Mouse (Mus musculus): ENCODE results near the gene Trpv2.

Trpv2 gene

DNA sequence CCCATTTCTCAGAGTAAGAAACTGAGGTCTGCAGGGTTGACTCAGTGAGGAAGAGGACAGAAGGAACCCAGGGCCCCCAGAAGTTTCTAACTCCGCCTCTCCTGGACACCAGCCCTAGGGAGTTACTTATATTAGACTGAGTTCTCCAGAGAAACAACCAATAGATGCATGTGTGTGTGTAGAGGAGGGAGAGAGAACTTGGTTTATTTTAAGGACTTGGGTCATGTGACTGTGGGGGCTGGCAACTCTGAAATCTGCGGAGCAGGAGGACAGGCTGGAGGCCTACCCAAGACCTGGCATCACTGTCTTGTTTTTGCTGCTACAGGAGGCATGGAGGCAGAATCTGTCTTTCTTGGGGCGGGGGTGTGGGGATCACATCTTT lies 62.5 kb downstream of the Trpv2 start:
- H3K4me3 ChIP-seq (replicated peaks; ENCODE audit: low read length) = no peak overlapping the region
- H3K36me3 ChIP-seq (ENCODE audit: insufficient read depth, low read length) = peaks cover 10% of the 10 kb centered on the region; the same call in 1 of the 2 replicates
- H3K9me3 ChIP-seq (ENCODE audit: low read length) = no peaks in the 10 kb centered on the region
- no peaks in the 10 kb centered on the region for H3K27me3 ChIP-seq (ENCODE audit: insufficient read depth, low read length)
- TF ChIP-seq POU5F1 (IDR thresholded peaks at IDR 0.05; ENCODE audit: borderline replicate concordance, low read length) (no peak), NANOG (IDR thresholded peaks at IDR 0.05; ENCODE audit: borderline replicate concordance, low read length) (no peak), CTCF (conservative IDR thresholded peaks at IDR 0.05; ENCODE audit: low read length) (no peak)
- H3K4me1 ChIP-seq (replicated peaks; ENCODE audit: low read depth, low read length) = peaks cover 49% of the 10 kb centered on the region

DNA sequence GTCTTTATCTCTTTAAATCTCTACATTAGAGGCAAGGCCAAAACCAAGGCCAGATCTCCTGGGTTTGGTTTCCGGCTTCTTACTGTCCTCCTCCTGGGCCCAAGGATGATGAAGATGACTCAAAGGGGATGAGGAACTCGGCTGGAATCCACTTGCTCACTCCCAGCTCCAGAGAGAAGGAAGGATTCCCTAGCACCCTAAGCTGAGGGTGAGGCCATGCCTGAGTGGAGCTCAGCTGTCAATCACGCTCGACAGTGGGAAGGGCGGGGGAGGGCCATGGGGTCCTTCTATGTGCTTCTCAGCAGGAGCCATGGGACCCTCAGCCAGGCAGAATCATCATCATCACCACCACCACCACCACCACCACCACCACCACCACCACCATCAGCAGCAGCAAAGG lies 63.1 kb downstream of the Trpv2 start:
- no peak for TF ChIP-seq CTCF (conservative IDR thresholded peaks at IDR 0.05; ENCODE audit: low read length)
- no peaks in the 10 kb centered on the region for H3K27me3 ChIP-seq (ENCODE audit: insufficient read depth, low read length)
- H3K9me3 ChIP-seq (ENCODE audit: low read length) = no peaks in the 10 kb centered on the region
- H3K36me3 ChIP-seq (ENCODE audit: insufficient read depth, low read length) = peaks cover 10% of the 10 kb centered on the region; the same call in 1 of the 2 replicates
- H3K4me3 ChIP-seq (replicated peaks; ENCODE audit: low read length) = no peak overlapping the region
- H3K4me1 ChIP-seq (replicated peaks; ENCODE audit: low read depth, low read length) = peaks cover 53% of the 10 kb centered on the region

DNA sequence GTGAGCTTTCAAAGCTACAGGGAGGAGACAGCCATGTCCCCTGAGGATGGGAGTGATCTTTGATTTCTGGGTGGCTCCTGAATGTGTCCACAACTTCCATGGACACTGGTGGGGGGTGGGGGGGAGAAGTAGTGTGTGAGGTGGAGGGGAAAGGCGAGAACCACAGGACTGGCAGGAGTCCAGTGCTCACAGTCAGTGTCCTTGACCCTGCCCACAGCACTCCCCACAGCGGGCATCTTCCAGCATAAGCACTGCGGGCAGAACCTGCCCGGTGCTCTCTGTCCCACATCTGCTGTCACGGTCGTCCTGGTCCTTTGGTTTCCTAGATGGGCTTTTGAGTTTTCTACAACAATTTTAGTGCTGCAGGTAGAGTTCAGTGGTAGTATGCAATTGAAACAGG lies 63.5 kb downstream of the Trpv2 start:
- Histone ChIP-seq H3K36me3 (ENCODE audit: insufficient read depth, low read length) (peaks cover 10% of the 10 kb centered on the region; the same call in 1 of the 2 replicates), H3K27me3 (ENCODE audit: insufficient read depth, low read length) (no peaks in the 10 kb centered on the region), H3K4me1 (replicated peaks; ENCODE audit: low read depth, low read length) (peaks cover 56% of the 10 kb centered on the region), H3K4me3 (replicated peaks; ENCODE audit: low read length) (no peak overlapping the region), H3K9me3 (ENCODE audit: low read length) (no peaks in the 10 kb centered on the region)
- TF ChIP-seq POU5F1 (IDR thresholded peaks at IDR 0.05; ENCODE audit: borderline replicate concordance, low read length) (no peak), CTCF (conservative IDR thresholded peaks at IDR 0.05; ENCODE audit: low read length) (no peak), NANOG (IDR thresholded peaks at IDR 0.05; ENCODE audit: borderline replicate concordance, low read length) (no peak)

DNA sequence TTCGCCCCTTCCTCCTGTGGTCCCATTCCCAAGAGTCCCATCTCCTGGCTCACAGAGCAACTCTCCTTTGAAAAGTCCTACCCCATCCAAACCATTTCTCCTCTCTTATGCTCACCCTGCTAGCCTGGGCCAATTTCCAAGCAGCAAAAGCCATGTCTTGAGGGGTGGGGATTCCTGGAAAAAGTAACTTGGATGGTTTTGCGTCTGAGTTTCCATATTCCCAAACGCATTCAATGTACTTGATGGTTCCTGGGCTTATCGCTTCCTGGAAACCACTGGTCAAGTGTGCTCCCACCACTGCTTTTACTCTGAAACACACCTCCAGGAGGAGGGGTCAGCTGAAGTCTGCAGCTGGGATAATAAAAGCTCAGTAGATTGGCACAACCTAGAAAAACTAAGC lies 64.1 kb downstream of the Trpv2 start:
- Histone ChIP-seq H3K4me1 (replicated peaks; ENCODE audit: low read depth, low read length) (peaks cover 62% of the 10 kb centered on the region), H3K27me3 (ENCODE audit: insufficient read depth, low read length) (no peaks in the 10 kb centered on the region), H3K4me3 (replicated peaks; ENCODE audit: low read length) (no peak overlapping the region), H3K9me3 (ENCODE audit: low read length) (no peaks in the 10 kb centered on the region), H3K36me3 (ENCODE audit: insufficient read depth, low read length) (peaks cover 10% of the 10 kb centered on the region; the same call in 1 of the 2 replicates)
- TF ChIP-seq POU5F1 (IDR thresholded peaks at IDR 0.05; ENCODE audit: borderline replicate concordance, low read length) (no peak), CTCF (conservative IDR thresholded peaks at IDR 0.05; ENCODE audit: low read length) (no peak), NANOG (IDR thresholded peaks at IDR 0.05; ENCODE audit: borderline replicate concordance, low read length) (no peak)

DNA sequence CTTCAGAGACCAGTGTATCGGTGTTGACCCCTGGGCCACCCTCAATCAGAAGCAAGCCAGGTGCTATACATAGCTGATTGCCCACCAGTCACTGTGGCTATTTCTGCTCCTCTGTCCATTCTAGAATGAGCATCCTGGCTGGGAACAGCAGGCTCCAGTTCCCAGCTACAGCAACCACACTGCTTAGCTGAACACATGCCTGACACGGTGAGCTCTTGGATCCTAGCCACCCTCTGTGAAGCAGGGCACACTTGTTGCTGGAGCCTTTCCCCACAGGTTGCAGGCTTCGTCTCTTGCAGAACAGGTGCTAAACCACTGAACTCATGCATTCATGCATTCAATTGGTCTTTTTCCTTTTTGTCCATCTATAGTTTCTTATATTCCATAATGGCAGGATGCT lies 66.1 kb downstream of the Trpv2 start:
- no peak overlapping the region for H3K4me3 ChIP-seq (replicated peaks; ENCODE audit: low read length)

DNA sequence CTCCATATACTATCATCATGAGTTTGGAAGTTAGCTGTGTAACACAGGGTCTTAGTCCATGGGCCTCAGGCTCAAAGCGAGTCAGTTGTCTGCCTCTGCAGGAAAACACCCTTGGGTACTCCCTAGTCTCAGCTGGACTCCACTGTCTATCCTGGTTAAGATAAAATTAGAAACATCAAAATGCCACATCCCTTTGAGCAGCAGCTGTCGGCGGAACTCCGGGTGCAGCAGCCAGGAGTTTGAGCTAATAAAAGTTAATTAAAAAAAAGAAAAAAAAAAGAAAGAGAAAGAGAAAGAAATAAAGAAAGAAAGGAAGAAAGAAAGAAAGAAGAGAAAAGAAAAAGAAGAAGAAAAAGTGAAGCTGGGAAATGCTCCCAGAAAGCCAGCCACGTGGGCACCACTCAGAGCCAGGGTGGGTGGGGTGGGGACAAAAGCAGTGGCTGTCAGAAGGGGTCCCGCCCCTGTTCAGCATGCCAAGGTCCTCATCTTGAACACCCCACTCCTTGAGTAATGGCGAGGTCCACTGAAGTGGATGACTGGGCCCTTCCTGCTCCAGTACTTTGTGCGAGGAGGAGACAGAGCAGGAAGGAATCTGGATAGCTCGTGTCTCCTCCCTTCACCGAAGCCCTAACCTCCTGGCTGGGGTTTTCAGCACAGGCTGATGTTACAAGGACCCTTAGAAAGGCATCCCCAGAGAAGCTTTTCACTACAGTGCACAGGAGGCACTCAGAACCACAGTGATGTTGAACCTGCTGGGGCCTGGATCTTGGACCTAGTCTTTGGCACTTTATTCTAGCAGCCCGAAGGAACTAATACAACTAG lies 67.9 kb downstream of the Trpv2 start:
- Histone ChIP-seq H3K27me3 (ENCODE audit: insufficient read depth, low read length) (no peaks in the 10 kb centered on the region), H3K4me3 (replicated peaks; ENCODE audit: low read length) (no peak overlapping the region), H3K9me3 (ENCODE audit: low read length) (no peaks in the 10 kb centered on the region), H3K4me1 (replicated peaks; ENCODE audit: low read depth, low read length) (peaks cover 87% of the 10 kb centered on the region), H3K36me3 (ENCODE audit: insufficient read depth, low read length) (peaks cover 15% of the 10 kb centered on the region; the same call in 1 of the 2 replicates)
- no peak for TF ChIP-seq POU5F1 (IDR thresholded peaks at IDR 0.05; ENCODE audit: borderline replicate concordance, low read length)
- no peak for TF ChIP-seq NANOG (IDR thresholded peaks at IDR 0.05; ENCODE audit: borderline replicate concordance, low read length)
- no peak for TF ChIP-seq CTCF (conservative IDR thresholded peaks at IDR 0.05; ENCODE audit: low read length)

More for the DNA sequence above, 66.1 kb downstream of the Trpv2 start:
- Histone ChIP-seq H3K27me3 (ENCODE audit: insufficient read depth, low read length) (no peaks in the 10 kb centered on the region), H3K9me3 (ENCODE audit: low read length) (no peaks in the 10 kb centered on the region), H3K36me3 (ENCODE audit: insufficient read depth, low read length) (peaks cover 15% of the 10 kb centered on the region; the same call in 1 of the 2 replicates), H3K4me1 (replicated peaks; ENCODE audit: low read depth, low read length) (peaks cover 82% of the 10 kb centered on the region)
- no peak for TF ChIP-seq CTCF (conservative IDR thresholded peaks at IDR 0.05; ENCODE audit: low read length)
- no peak for TF ChIP-seq POU5F1 (IDR thresholded peaks at IDR 0.05; ENCODE audit: borderline replicate concordance, low read length)
- no peak for TF ChIP-seq NANOG (IDR thresholded peaks at IDR 0.05; ENCODE audit: borderline replicate concordance, low read length)

DNA sequence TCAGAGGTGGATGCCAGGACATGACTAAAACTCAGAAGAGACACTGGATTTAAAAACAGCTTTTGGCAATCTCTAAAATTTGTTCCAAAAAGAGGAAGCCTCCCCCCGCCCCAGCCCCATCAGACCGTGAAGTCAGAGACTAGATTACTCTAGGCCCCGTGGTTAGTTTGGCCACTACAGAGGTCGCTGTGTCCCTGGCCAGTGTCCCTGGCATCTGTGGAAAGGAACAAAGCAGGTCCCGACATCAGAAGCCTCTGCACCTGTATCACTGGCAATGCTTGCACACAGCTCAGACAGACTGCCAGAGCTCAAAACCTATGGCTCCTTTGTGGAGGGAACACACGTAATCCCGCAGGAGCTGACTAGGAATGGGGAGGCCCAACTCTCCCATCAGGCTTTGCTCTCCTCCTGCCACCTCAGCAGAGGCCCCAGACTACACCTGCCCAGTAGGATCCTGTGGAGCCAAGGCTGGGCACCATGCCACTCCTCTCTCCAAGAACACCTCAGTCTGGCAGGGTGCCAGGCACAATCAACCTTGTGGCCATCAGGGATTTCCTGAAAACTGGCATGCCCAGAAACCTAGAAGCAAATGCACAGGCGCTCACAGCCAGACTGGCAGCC lies 68.8 kb downstream of the Trpv2 start:
- Histone ChIP-seq H3K36me3 (ENCODE audit: insufficient read depth, low read length) (peaks cover 15% of the 10 kb centered on the region; the same call in 1 of the 2 replicates), H3K4me1 (replicated peaks; ENCODE audit: low read depth, low read length) (peaks cover 87% of the 10 kb centered on the region), H3K27me3 (ENCODE audit: insufficient read depth, low read length) (no peaks in the 10 kb centered on the region), H3K4me3 (replicated peaks; ENCODE audit: low read length) (no peak overlapping the region), H3K9me3 (ENCODE audit: low read length) (no peaks in the 10 kb centered on the region)
- no peak for TF ChIP-seq POU5F1 (IDR thresholded peaks at IDR 0.05; ENCODE audit: borderline replicate concordance, low read length)
- no peak for TF ChIP-seq CTCF (conservative IDR thresholded peaks at IDR 0.05; ENCODE audit: low read length)

DNA sequence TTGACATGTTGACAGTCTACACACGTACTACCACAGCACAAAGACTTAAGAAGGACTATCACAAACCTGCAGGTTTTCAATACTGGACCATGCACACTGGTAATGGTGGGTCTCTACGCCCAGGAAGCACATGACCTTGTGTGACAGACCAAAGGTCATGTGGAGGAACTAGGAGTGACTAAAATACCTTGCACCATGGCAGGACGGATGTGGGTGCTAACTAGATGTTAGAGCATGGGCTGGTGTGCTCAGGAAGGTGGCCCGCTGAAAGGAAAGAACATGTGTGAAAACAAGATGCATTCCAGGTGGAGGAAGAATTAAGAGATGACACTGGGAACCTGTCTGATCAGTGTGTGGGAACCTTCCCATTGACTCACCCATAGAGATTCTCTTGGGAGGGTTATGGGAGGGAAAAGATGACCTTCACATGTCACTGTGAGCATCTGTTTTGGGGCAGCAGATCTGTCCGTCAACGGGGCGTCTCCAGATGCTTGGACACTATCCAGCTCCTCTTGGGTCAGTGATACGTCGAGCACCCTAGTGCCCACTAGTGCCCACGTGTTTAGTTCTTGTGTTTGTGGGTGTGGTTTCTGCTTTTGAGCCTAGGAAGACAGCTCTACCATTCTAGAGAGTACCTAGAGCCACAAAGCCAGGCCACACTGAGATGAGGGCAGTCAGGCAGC lies 69.5 kb downstream of the Trpv2 start:
- Histone ChIP-seq H3K4me3 (replicated peaks; ENCODE audit: low read length) (no peak overlapping the region), H3K27me3 (ENCODE audit: insufficient read depth, low read length) (no peaks in the 10 kb centered on the region), H3K36me3 (ENCODE audit: insufficient read depth, low read length) (peaks cover 15% of the 10 kb centered on the region; the same call in 1 of the 2 replicates), H3K4me1 (replicated peaks; ENCODE audit: low read depth, low read length) (peaks cover 80% of the 10 kb centered on the region), H3K9me3 (ENCODE audit: low read length) (no peaks in the 10 kb centered on the region)
- TF ChIP-seq NANOG (IDR thresholded peaks at IDR 0.05; ENCODE audit: borderline replicate concordance, low read length) (no peak), POU5F1 (IDR thresholded peaks at IDR 0.05; ENCODE audit: borderline replicate concordance, low read length) (no peak), CTCF (conservative IDR thresholded peaks at IDR 0.05; ENCODE audit: low read length) (no peak)
